13 mouse cellular contexts compared by ENCODE assay signal in the genomic region with DNA sequence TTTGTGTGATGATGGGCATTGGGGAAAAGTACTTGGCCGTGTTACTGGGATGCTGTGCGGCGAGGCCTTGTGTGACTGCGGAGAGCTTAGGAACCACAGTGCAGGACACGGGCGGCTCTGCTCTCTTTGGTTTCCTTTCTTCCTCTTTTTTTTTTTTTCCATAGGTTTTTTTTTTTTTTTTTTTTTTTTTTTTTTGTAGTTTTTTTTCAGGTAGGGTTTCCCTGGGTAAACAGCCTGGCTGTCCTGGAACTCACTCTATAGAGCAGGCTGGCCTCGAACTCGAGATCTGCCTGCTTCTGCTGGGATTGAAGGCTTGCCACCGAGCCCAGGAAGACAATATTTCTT. TPM values are rescaled to one million over a fixed set of nuclear protein-coding genes. Genes with fewer than 3 reads are reported as not detected.
DNase-seq lines count a peak whose midpoint lies in the region; ATAC-seq and TF ChIP-seq lines count a peak whose summit lies in the region.
"Had no signal": no experiment of that assay in that cellular context is flagged by ENCODE, and none has a peak within 500 bp of the region (broad histone marks: within the 10 kb centered on the region; RNA-seq: fewer than 3 reads in every experiment).

No protein-coding gene starts in this region.

- no peak for TF ChIP-seq CTCF in liver, postnatal 0 days (IDR thresholded peaks at IDR 0.05; ENCODE audit: low read depth)
- no peak for TF ChIP-seq CTCF in MEL (IDR thresholded peaks at IDR 0.05 in 2 of 3, conservative IDR thresholded peaks at IDR 0.05 in 1 of 3; ENCODE audit: control insufficient read depth in 1 of 3, insufficient read depth in 1 of 3, low read depth in 2 of 3, low read length in 3 of 3, poor library complexity in 1 of 3, severe bottlenecking in 1 of 3)

- no peak for TF ChIP-seq EP300 in liver, postnatal 0 days (IDR thresholded peaks at IDR 0.05; ENCODE audit: low read depth)
- TF ChIP-seq EP300 in MEL (IDR thresholded peaks at IDR 0.05; ENCODE audit: low read depth in 1 of 2, low read length in 2 of 2), result no peak

- TF ChIP-seq POLR2A in MEL (IDR thresholded peaks at IDR 0.05; ENCODE audit: control insufficient read depth in 1 of 2, insufficient read depth in 1 of 2, low read depth in 1 of 2, low read length in 2 of 2, poor library complexity in 1 of 2) (no peak), myocyte (IDR thresholded peaks at IDR 0.05; ENCODE audit: insufficient read length, low read depth) (no peak)

- H3K4me3 ChIP-seq in heart, embryonic 13.5 days, result no peak overlapping the region
- H3K4me3 ChIP-seq in liver, postnatal 0 days (ENCODE audit: low read depth, low read length), result no peak overlapping the region
- no peak overlapping the region for H3K4me3 ChIP-seq in liver, embryonic 12.5 days
- no peak overlapping the region for H3K4me3 ChIP-seq in MEL (ENCODE audit: control insufficient read depth in 1 of 2, insufficient read depth in 1 of 2, low read depth in 2 of 2, low read length in 2 of 2)
- no peak overlapping the region for H3K4me3 ChIP-seq in myocyte
- H3K4me3 ChIP-seq in forebrain, embryonic 12.5 days (replicated peaks), result no peak overlapping the region
- H3K4me3 ChIP-seq: embryonic facial prominence, embryonic 15.5 days; limb, embryonic 12.5 days had no signal

- H3K9ac ChIP-seq in heart, embryonic 13.5 days, result peak overlapping the region; percentile 64
- H3K9ac ChIP-seq in liver, postnatal 0 days (replicated peaks), result peak overlapping the region; percentile 4
- no peak overlapping the region for H3K9ac ChIP-seq in liver, embryonic 12.5 days
- no peak overlapping the region for H3K9ac ChIP-seq in MEL (ENCODE audit: control insufficient read depth, low read depth, low read length, poor library complexity, severe bottlenecking)
- no peak overlapping the region for H3K9ac ChIP-seq in forebrain, embryonic 12.5 days
- H3K9ac ChIP-seq: embryonic facial prominence, embryonic 15.5 days; hindbrain, embryonic 14.5 days; limb, embryonic 12.5 days had no signal

- peak overlapping the region; percentile 60 for H3K27ac ChIP-seq in heart, embryonic 13.5 days (replicated peaks)
- peak overlapping the region; percentile 26; the same call in 1 of the 2 replicates for H3K27ac ChIP-seq in liver, postnatal 0 days (ENCODE audit: low read depth)
- H3K27ac ChIP-seq in liver, embryonic 12.5 days, result no peak overlapping the region
- no peak overlapping the region for H3K27ac ChIP-seq in MEL (ENCODE audit: control insufficient read depth, low read depth, low read length)
- no peak overlapping the region for H3K27ac ChIP-seq in forebrain, embryonic 12.5 days
- H3K27ac ChIP-seq: embryonic facial prominence, embryonic 15.5 days; hindbrain, embryonic 14.5 days; limb, embryonic 12.5 days had no signal

- H3K79me2 ChIP-seq in MEL (ENCODE audit: control insufficient read depth, insufficient read depth, low read length, poor library complexity) (peaks cover 42% of the 10 kb centered on the region), myocyte (ENCODE audit: control insufficient read depth, insufficient read depth) (peaks cover 89% of the 10 kb centered on the region)

- peak overlapping the region; percentile 30; the same call in 1 of the 2 replicates for H3K4me2 ChIP-seq in heart, embryonic 13.5 days
- H3K4me2 ChIP-seq in liver, postnatal 0 days (ENCODE audit: low read depth, low read length), result no peak overlapping the region
- H3K4me2 ChIP-seq in liver, embryonic 12.5 days, result no peak overlapping the region
- peak overlapping the region; percentile 10 for H3K4me2 ChIP-seq in myocyte (ENCODE audit: low read depth)
- H3K4me2 ChIP-seq in forebrain, embryonic 12.5 days, result no peak overlapping the region
- H3K4me2 ChIP-seq: embryonic facial prominence, embryonic 15.5 days; hindbrain, embryonic 14.5 days; limb, embryonic 12.5 days had no signal

- peaks cover 22% of the 10 kb centered on the region for H3K4me1 ChIP-seq in heart, embryonic 13.5 days
- H3K4me1 ChIP-seq in liver, postnatal 0 days (ENCODE audit: insufficient read depth), result peaks cover 4% of the 10 kb centered on the region
- H3K4me1 ChIP-seq in liver, embryonic 12.5 days, result peaks cover 26% of the 10 kb centered on the region
- peaks cover 2 to 6% of the 10 kb centered on the region in 2 experiments; a peak in 3 of 4 replicates for H3K4me1 ChIP-seq in MEL (ENCODE audit: control insufficient read depth in 1 of 2, insufficient read depth in 2 of 2, low read length in 2 of 2)
- H3K4me1 ChIP-seq in forebrain, embryonic 12.5 days, result peaks cover 6% of the 10 kb centered on the region

- no peak for TF ChIP-seq RAD21 in MEL (IDR thresholded peaks at IDR 0.05; ENCODE audit: low read depth, low read length)

- 70% methylated on average over 9 of the region's 9 CpGs for WGBS in heart, embryonic 13.5 days
- 75% methylated on average over 9 of the region's 9 CpGs for WGBS in liver, postnatal 0 days (ENCODE audit: insufficient replicate concordance)
- 73% methylated on average over 9 of the region's 9 CpGs for WGBS in liver, embryonic 12.5 days (ENCODE audit: insufficient replicate concordance)
- WGBS in forebrain, embryonic 12.5 days, result 80% methylated on average over 9 of the region's 9 CpGs

- no peak for DNase-seq in heart, postnatal 36 days
- DNase-seq in liver, postnatal 0 days, result no peak
- no peak for DNase-seq in MEL (ENCODE audit: low read depth, low spot score)
- no peak for DNase-seq in ovary, postnatal 36 days (ENCODE audit: low spot score)
- DNase-seq: thymus, postnatal 4 days had no signal

- H3K9me3 ChIP-seq in heart, embryonic 13.5 days, result no peaks in the 10 kb centered on the region
- no peaks in the 10 kb centered on the region for H3K9me3 ChIP-seq in liver, postnatal 0 days (ENCODE audit: low read length)
- H3K9me3 ChIP-seq in liver, embryonic 12.5 days (replicated peaks), result no peaks in the 10 kb centered on the region
- no peaks in the 10 kb centered on the region for H3K9me3 ChIP-seq in MEL (replicated peaks; ENCODE audit: insufficient read depth, low read length)
- no peaks in the 10 kb centered on the region for H3K9me3 ChIP-seq in forebrain, embryonic 12.5 days
- H3K9me3 ChIP-seq: embryonic facial prominence, embryonic 15.5 days; limb, embryonic 12.5 days had no signal

- H3K36me3 ChIP-seq in heart, embryonic 13.5 days, result peaks cover 43% of the 10 kb centered on the region
- H3K36me3 ChIP-seq in liver, postnatal 0 days (replicated peaks; ENCODE audit: insufficient read depth, low read length), result peaks cover 12% of the 10 kb centered on the region
- H3K36me3 ChIP-seq in liver, embryonic 12.5 days, result peaks cover 38% of the 10 kb centered on the region
- H3K36me3 ChIP-seq in MEL (ENCODE audit: control insufficient read depth in 1 of 2, insufficient read depth in 2 of 2, low read length in 2 of 2) (peaks cover 4 to 8% of the 10 kb centered on the region in 2 experiments), myocyte (ENCODE audit: control insufficient read depth, insufficient read depth) (peaks cover 7% of the 10 kb centered on the region)
- peaks cover 35% of the 10 kb centered on the region for H3K36me3 ChIP-seq in forebrain, embryonic 12.5 days (replicated peaks)

- H3K27me3 ChIP-seq in heart, embryonic 13.5 days (replicated peaks), result no peaks in the 10 kb centered on the region
- no peaks in the 10 kb centered on the region for H3K27me3 ChIP-seq in liver, postnatal 0 days (ENCODE audit: insufficient read depth, low read length)
- no peaks in the 10 kb centered on the region for H3K27me3 ChIP-seq in liver, embryonic 12.5 days (replicated peaks)
- H3K27me3 ChIP-seq in MEL (ENCODE audit: control insufficient read depth in 1 of 2, insufficient read depth in 2 of 2, low read length in 2 of 2), result no peaks in the 10 kb centered on the region
- no peaks in the 10 kb centered on the region for H3K27me3 ChIP-seq in myocyte (ENCODE audit: control insufficient read depth, insufficient read depth, insufficient read length)
- no peaks in the 10 kb centered on the region for H3K27me3 ChIP-seq in forebrain, embryonic 12.5 days
- H3K27me3 ChIP-seq: embryonic facial prominence, embryonic 15.5 days; limb, embryonic 12.5 days had no signal

- H3ac ChIP-seq in myocyte (ENCODE audit: control insufficient read depth, insufficient read length), result no peak overlapping the region

- ATAC-seq in heart, embryonic 13.5 days (ENCODE audit: extremely low read depth, insufficient number of reproducible peaks, low FRiP score, low TSS enrichment), result no peak
- ATAC-seq in liver, postnatal 0 days, result no peak
- ATAC-seq in liver, embryonic 12.5 days, result no peak
- ATAC-seq in forebrain, embryonic 12.5 days (ENCODE audit: low FRiP score), result no peak
- ATAC-seq: forebrain, embryonic 16.5 days had no signal

- intact Hi-C loops in heart, postnatal 36 days (cut with DNase I), result no loop called here

TF ChIP-seq in MEL, 35 proteins besides CTCF, POLR2A, EP300 and RAD21:
- TF ChIP-seq MAX (IDR thresholded peaks at IDR 0.05; ENCODE audit: low read length) (no peak), ZNF384 (IDR thresholded peaks at IDR 0.05; ENCODE audit: low read depth, low read length) (peak; percentile 71)

TF ChIP-seq in myocyte, 11 proteins besides CTCF, POLR2A, EP300 and RAD21:
- no peak for TF ChIP-seq MYOD1 (IDR thresholded peaks at IDR 0.05; ENCODE audit: control insufficient read depth in 1 of 3, insufficient read length in 2 of 3, low read depth in 2 of 3)
TF ChIP-seq in myocyte: peak in this region for 0.

RNA-seq across cellular contexts. Expression of a gene that starts 7.9 kb away (rescaled TPM):
- 41.7 and 42.0 TPM in 2 replicates for polyA plus RNA-seq in heart, embryonic 13.5 days (2015; fragmentation: Nextera tagmentation; extraction: Ambion mirVana)
- 100 to 1,000 TPM; 143 to 146 TPM for total RNA-seq in heart, postnatal 36 days (2021)
- polyA plus RNA-seq in liver, postnatal 0 days (2015; fragmentation: Nextera tagmentation; extraction: Ambion mirVana), result 7.2 and 8.3 TPM in 2 replicates
- 20.5 and 23.0 TPM in 2 replicates for polyA plus RNA-seq in liver, embryonic 12.5 days (2016; fragmentation: Nextera tagmentation; extraction: Ambion mirVana)
- 98.2 and 101 TPM in 2 replicates for total RNA-seq in MEL (2012; rRNA removed)
- 100 to 1,000 TPM; 157 to 230 TPM for polyA plus RNA-seq in MEL (2012; ENCODE audit: insufficient read depth in 1 of 2, insufficient read length in 2 of 2, low read depth in 1 of 2, low replicate concordance in 2 of 2, missing spikeins in 1 of 2)
- polyA plus RNA-seq in myocyte (2012; fragmentation: generic; extraction: Trizol), result 128 TPM
- 97.5 and 98.8 TPM in 2 replicates for polyA plus RNA-seq in forebrain, embryonic 12.5 days (2016; fragmentation: Nextera tagmentation; extraction: Ambion mirVana)

Comparison
In these comparisons a context has a peak if more than half of its experiments do, and no peak if none do; other contexts are left out.
1. H3K27ac ChIP-seq: peak in heart, embryonic 13.5 days (single experiment) and liver, postnatal 0 days (single experiment); none in liver, embryonic 12.5 days (single experiment), MEL (single experiment) and forebrain, embryonic 12.5 days (single experiment).
2. H3K9ac ChIP-seq: peak in heart, embryonic 13.5 days (single experiment) and liver, postnatal 0 days (single experiment); none in liver, embryonic 12.5 days (single experiment), MEL (single experiment) and forebrain, embryonic 12.5 days (single experiment).
3. H3K4me2 ChIP-seq: peak in heart, embryonic 13.5 days (single experiment) and myocyte (single experiment); none in liver, postnatal 0 days (single experiment), liver, embryonic 12.5 days (single experiment) and forebrain, embryonic 12.5 days (single experiment).